Mouse (Mus musculus): ENCODE data around the gene Ddx31. TPM values are rescaled to one million over a fixed set of nuclear protein-coding genes. Genes with fewer than 3 reads are reported as not detected.

Gene Ddx31
- total RNA-seq, 1 experiment: 20.9 TPM

GRCm38 (mm10) chr2:28954595-28954994 is 114.4 kb downstream of the Ddx31 start:
- Histone ChIP-seq H3K27ac (ENCODE audit: insufficient read depth, low read depth, low read length, poor library complexity, severe bottlenecking) (no peak overlapping the region), H3K9ac (ENCODE audit: insufficient read depth, low read depth, low read length, poor library complexity, severe bottlenecking) (no peak overlapping the region), H3K4me1 (ENCODE audit: control insufficient read depth in 2 of 2, insufficient read depth in 2 of 2, low read length in 2 of 2, poor library complexity in 1 of 2) (0 out of 4 replicates have a peak, but pooled peaks cover 0 to 1% of the 10 kb centered on the region in 2 experiments), H3K36me3 (ENCODE audit: control insufficient read depth, insufficient read depth, low read length, poor library complexity, severe bottlenecking) (no peaks in the 10 kb centered on the region), H3K4me3 (ENCODE audit: insufficient read depth in 1 of 2, low read depth in 1 of 2, low read length in 2 of 2, poor library complexity in 1 of 2, severe bottlenecking in 1 of 2) (no peak overlapping the region), H3K9me3 (ENCODE audit: control insufficient read depth, insufficient read depth, low read depth, low read length) (no peaks in the 10 kb centered on the region)
- TF ChIP-seq MAFK (IDR thresholded peaks at IDR 0.05; ENCODE audit: insufficient read depth, low read depth, low read length) (no peak), ZNF384 (IDR thresholded peaks at IDR 0.05; ENCODE audit: low read depth, low read length) (no peak), ZC3H11A (IDR thresholded peaks at IDR 0.05; ENCODE audit: borderline replicate concordance, low read depth, low read length) (no peak), HCFC1 (IDR thresholded peaks at IDR 0.05; ENCODE audit: borderline replicate concordance, insufficient read depth, low read length) (no peak), CHD2 (IDR thresholded peaks at IDR 0.05; ENCODE audit: low read depth, low read length) (no peak)
- DNase-seq (ENCODE audit: low read depth, low spot score): no peak
- in situ Hi-C loops (cut with MboI; ENCODE audit: low sequenced_read_pairs in 2 of 2, unreplicated experiment in 2 of 2): no loop called here

Other genes starting within 250 kb of the Ddx31 start
- not detected in 2 replicates for gene Gfi1b, start 218.4 kb upstream of the Ddx31 start, total RNA-seq (2012; rRNA removed)
- gene Tsc1, start 199.2 kb upstream of the Ddx31 start, total RNA-seq (2012; rRNA removed): 14.9 and 18.3 TPM in 2 replicates
- not detected in 2 replicates for gene Spaca9, start 140.7 kb upstream of the Ddx31 start, total RNA-seq (2012; rRNA removed)
- 0.26 and 0.49 TPM in 2 replicates for gene Ak8, start 140.2 kb upstream of the Ddx31 start, total RNA-seq (2012; rRNA removed)
- gene Gtf3c4, start within 50 bp of the Ddx31 start, total RNA-seq (2012; rRNA removed): 35.4 and 38.1 TPM in 2 replicates
- gene Barhl1, start 76.3 kb downstream of the Ddx31 start, total RNA-seq (2012; rRNA removed): 0.18 and 0.26 TPM in 2 replicates
- 1.0 and 2.6 TPM in 2 replicates for gene Cfap77, start 214.7 kb downstream of the Ddx31 start, total RNA-seq (2012; rRNA removed)
- gene Ttf1, start 219.9 kb downstream of the Ddx31 start, total RNA-seq (2012; rRNA removed): 21.0 and 24.4 TPM in 2 replicates

Measured in ES-E14 (cell line).